Mouse (Mus musculus) C2C12 (cell line): ENCODE results near the gene Slco3a1. TPM values are rescaled to one million over a fixed set of nuclear protein-coding genes. Genes with fewer than 3 reads are reported as not detected.

Experiments used
- H3K27me3 ChIP-seq: one replicate; pipeline ENCODE4 v1.6.1; 2011; ENCODE audit not compliant: control insufficient read depth, insufficient read depth, insufficient read length
- H3K36me3 ChIP-seq: one replicate; pipeline ENCODE4 v1.6.1; 2011; ENCODE audit not compliant: control insufficient read depth, insufficient read depth
- H3K4me3 ChIP-seq: one replicate; pipeline ENCODE4 v1.5.1; 2011; ENCODE audit warnings: mild to moderate bottlenecking, control low read depth; ENCODE audit not compliant: poor library complexity, insufficient read depth, severe bottlenecking
- H3K79me2 ChIP-seq: one replicate; pipeline ENCODE4 v1.6.1; 2011; ENCODE audit not compliant: control insufficient read depth, insufficient read depth
- H3K79me3 ChIP-seq: one replicate; pipeline ENCODE4 v1.6.1; 2011; ENCODE audit warnings: low read depth, control low read depth
- H3ac ChIP-seq: one replicate; pipeline ENCODE3; 2011; ENCODE audit warnings: low read depth; ENCODE audit not compliant: control insufficient read depth, insufficient read length
- CEBPB ChIP-seq: IDR thresholded peaks from one replicate; pipeline ENCODE4 v1.6.1; 2011; ENCODE audit warnings: low read depth, mild to moderate bottlenecking, control low read depth, moderate library complexity
- CTCF ChIP-seq: IDR thresholded peaks from one replicate; pipeline ENCODE4 v1.5.1; 2011; ENCODE audit not compliant: control insufficient read depth, insufficient read depth, insufficient read length
- FOSL1 ChIP-seq: IDR thresholded peaks from one replicate; pipeline ENCODE4 v1.8.0; 2011; ENCODE audit warnings: mild to moderate bottlenecking, low read length; ENCODE audit not compliant: poor library complexity, insufficient read depth, severe bottlenecking
- MAX ChIP-seq: IDR thresholded peaks from one replicate; pipeline ENCODE4 v1.6.1; 2011; ENCODE audit warnings: mild to moderate bottlenecking, control low read depth
- MYOD1 ChIP-seq: IDR thresholded peaks from one replicate; pipeline ENCODE4 v1.6.1; 2011; ENCODE audit warnings: low read depth; ENCODE audit not compliant: control insufficient read depth, insufficient read length
- MYOG ChIP-seq: IDR thresholded peaks from one replicate; pipeline ENCODE4 v1.6.1; 2011; ENCODE audit not compliant: control insufficient read depth, insufficient read length; ENCODE audit errors: extremely low read depth
- USF1 ChIP-seq: IDR thresholded peaks from one replicate; pipeline ENCODE4 v1.6.1; 2011; ENCODE audit warnings: low read depth, mild to moderate bottlenecking, control low read depth, moderate library complexity
- microRNA-seq: library from miRNA; unstranded; fragments of <30 nt; microRNA quantifications from one replicate; pipeline ENCODE4, GENCODE M21; 2019; ENCODE audit warnings: borderline microRNAs expressed
- polyA plus RNA-seq: library from polyadenylated mRNA; unstranded; fragments of >200 nt; fragmentation: generic; extraction: Trizol; gene quantifications from one replicate; pipeline ENCODE4 v1.2.1, GENCODE M21; 2012; ENCODE audit warnings: missing spikeins

The Slco3a1 gene
- polyA plus RNA-seq, 1 experiment: 15.1 TPM

DNA sequence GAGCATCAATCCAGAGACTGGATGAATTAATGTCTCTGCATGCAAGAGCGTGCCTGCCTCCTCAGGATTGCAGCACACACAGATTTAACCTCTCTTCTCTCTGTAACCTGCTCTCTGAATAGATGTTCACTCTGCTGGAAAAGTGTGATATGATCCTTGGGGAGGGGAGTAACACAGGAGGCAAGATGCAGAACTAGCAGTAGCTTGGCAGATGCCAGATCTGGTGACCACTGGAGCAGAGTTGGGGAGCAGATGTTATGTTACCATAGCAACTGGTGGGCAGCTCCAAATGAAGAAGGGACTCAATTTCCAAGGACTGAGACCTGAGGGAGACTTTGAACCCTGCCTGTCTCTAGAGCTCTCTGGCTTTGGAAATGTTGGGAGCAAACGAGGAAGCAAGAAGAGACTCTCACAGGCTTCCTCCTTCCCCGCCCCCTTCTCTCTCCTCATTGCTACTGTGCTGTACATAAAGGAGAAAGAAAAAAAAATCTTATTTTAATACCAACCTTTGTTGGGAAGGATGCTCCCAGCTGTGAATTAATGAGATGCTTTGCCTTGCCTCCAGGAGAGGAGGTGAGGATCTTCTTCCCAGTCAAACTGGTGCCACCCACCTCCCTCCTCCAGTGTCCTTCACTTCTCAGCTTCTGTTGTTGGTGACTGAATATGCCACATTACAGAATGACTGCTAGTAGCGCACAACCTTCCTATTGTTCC lies 314.0 kb downstream of the Slco3a1 start:
- Histone ChIP-seq H3K4me3 (no peak overlapping the region), H3K79me2 (no peaks in the 10 kb centered on the region), H3K36me3 (no peaks in the 10 kb centered on the region), H3K79me3 (no peaks in the 10 kb centered on the region), H3K27me3 (no peaks in the 10 kb centered on the region), H3ac (no peak overlapping the region)
- no peak for TF ChIP-seq CTCF
- TF ChIP-seq FOSL1: no peak
- no peak for TF ChIP-seq MAX
- no peak for TF ChIP-seq CEBPB
- TF ChIP-seq MYOG: no peak
- no peak for TF ChIP-seq MYOD1
- TF ChIP-seq USF1: no peak

Small RNA genes within 50 kb of the gene (microRNA-seq; reads per million reads assigned to microRNA genes)
- not detected for gene Gm27459
